Mouse (Mus musculus) embryo, embryonic 11.5 days (tissue): ENCODE measurements around the gene Sh3bp4.

ENCODE experiments used
- DNase-seq: peaks from one replicate; pipeline ENCODE4 v3.0.0-alpha.2; 2012; ENCODE audit warnings: low read depth, low spot score

Sh3bp4 gene

GRCm38 (mm10) chr1:89070103-89070700 is at the start of gene Sh3bp4:
Gene Sh3bp4 (plus strand): TSS chr1:89070415.
- DNase-seq: peak; percentile 97

DNA sequence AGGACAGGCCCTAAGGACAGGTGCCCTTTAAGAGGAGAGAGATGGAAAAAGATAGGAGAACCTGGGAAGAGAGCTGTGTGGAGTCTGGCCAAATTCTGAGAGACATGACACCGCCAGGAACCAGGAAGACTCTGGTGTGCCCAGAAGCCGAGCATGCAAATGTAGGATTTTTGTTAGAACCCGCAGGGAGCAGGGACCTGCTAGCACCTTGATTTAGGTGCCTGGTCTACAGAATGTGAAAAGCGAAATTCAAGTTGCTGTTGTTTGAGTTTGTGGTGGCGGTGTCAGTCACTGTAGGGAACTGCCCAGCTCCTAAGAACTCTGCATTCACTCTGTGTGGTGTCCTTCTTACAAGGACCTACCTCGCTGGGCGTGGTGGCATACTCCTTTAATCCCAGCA is 47.2 kb upstream of the Sh3bp4 start:
- DNase-seq: no peak

DNA sequence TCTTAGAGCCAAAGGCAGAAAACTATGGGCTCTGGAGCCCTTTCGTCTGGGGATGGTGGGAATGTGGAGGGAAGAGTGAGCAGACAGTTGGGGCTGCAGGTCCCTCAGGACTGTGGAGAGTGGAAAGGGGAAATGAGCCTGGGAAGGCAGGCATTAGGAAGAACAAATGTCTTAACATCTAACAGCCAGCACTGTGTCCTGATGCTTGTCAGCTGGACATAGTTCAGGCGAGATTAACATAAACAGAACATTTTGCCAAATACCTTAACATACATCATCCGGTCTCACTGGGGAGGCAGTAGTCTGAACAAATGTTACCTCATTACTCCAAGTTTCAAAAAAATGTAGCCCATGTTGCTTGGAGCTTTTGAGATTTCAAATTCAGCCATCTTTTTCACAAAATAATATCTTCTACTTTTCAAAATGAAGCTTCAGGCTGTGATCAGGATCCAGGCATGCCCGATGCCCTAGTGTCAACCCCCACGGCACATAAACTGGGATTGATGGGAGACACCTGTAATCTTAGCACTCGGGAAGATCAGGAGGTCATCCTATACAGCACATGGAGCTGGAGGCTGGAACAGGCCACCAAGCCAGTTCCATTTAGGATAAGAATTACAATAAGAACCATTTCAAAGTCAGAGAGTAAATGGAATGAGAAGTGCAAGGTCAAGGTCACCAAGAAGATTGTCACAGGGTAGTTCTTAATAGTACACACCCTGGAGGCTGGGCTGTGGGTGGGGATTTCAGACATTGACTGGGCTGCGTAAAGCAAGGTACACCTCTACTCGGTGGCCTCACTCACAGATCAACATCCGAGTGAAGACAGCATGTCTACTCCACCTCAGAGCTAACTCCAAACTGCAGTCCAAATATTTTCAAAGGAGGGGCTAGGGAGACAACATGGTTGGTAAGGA is 45.3 kb upstream of the Sh3bp4 start:
- DNase-seq: no peak

DNA sequence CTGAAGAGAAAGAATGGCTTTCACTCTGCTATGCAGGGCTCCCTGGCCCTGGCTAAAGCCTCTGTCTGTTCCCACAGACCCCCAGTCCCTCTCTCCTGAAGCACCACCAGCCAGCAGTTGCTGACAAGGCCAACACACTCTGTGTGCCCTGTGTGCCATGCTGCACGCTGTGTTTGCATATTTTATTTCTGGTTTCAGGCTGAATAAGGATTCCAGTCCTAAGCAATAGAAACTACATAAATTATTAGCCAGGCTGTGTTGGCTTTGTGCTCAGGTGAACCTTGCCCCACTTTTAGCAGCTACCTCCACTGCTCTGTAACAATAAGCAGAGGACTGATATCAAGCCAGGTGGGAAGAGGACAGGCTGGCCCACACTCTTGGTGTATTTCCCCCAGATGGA is 44.2 kb upstream of the Sh3bp4 start:
- DNase-seq: no peak

DNA sequence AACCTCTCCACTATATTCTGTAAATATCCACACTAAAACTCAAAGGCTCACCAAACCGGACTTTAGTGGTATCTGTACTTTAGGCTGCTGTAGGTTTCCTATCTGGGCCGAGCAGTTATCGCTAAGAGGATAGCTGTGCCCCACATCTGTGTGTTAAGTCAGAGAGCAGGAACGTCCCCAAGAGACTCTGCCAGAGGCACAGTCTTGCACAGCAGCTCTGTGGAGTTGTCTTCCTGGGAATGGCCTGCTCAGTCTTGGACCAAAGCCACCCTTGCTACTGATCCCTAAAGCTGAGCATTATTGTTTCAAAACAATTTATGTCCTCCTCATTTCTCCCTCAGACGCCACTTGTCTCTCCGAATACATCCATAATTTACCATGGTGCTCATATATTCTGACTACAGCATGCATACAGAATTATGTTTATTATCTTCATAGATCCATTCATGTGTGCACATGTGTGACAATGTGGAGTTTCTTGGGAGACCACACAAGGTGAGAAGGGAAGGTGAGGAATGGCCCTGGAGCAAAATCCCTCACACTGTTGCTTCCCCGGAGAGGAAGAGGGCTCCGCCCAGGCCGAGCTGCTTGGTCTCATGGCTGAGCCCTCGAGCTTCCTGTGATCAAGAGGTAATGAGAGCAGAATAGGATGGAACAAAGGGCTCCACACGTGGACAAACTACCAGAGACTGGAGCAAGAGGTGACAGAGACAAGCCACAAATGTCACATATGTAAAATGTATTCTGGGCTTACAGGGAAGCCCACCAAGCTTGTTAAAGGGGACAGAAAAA is 40.9 kb upstream of the Sh3bp4 start:
- no peak for DNase-seq

DNA sequence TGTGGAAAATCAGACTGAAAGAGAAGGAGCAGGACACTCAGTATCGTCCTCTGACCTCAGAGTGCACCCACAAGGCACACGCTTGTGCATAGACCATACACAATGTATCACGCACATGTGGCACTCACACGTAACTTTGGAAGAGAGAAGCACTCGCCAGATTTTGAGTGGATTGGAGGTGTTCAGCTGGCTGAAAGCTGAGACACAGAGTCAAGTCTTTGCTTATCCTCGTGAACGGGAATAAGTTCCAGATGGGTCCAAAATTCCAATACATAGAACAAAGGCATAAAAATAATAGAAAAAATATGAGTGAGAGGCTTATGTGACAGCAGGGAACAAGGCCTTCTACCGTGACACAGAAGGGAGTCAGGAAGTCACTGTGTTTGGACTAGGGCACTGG is 36.6 kb upstream of the Sh3bp4 start:
- no peak for DNase-seq

- DNase-seq: no peak
These were observed 36.2 kb upstream of the Sh3bp4 start for GRCm38 (mm10) chr1:89034061-89034460.

GRCm38 (mm10) chr1:89035115-89035514 is 35.1 kb upstream of the Sh3bp4 start:
- DNase-seq: no peak

- no peak for DNase-seq
These were observed 30.4 kb upstream of the Sh3bp4 start for GRCm38 (mm10) chr1:89039836-89040235.

DNA sequence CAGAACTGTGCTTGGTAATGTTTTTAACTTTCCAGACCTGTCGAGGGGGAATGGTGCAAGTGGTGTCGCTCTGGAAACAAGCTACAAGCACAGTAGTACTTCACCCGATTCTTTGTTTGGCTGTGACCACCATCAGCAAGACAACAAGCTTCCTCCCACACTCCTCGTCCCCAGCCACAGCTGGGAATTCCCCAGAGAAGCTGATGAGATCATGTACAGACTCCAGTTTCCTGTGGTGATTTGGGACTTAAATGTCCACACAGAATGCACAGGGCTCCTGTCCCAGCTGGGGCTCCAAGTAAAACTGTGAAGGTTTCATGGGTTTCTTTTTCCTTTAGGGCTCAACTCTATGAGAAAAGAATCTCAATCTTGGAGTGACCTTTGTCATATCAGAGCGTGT is 28.9 kb upstream of the Sh3bp4 start:
- DNase-seq: no peak

DNA sequence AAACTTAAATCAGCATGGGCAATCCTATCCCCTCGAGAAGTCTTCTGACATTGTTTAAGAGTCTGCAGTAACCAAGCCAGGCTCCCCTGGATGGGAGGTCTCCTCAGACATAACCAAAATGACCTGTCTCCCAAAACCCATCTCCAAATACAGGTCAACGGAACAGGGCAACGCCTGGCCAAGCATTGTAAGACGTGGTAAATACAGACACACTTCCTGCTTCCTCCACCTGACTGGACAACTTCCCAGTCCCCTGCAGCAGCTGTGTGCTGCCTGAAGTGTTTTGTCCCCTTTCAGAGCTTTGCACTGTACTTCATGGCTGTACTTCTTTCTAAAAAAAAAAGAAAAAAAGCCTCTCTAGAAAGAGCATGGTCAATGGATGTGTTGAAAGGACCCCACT is 28.1 kb upstream of the Sh3bp4 start:
- no peak for DNase-seq

DNA sequence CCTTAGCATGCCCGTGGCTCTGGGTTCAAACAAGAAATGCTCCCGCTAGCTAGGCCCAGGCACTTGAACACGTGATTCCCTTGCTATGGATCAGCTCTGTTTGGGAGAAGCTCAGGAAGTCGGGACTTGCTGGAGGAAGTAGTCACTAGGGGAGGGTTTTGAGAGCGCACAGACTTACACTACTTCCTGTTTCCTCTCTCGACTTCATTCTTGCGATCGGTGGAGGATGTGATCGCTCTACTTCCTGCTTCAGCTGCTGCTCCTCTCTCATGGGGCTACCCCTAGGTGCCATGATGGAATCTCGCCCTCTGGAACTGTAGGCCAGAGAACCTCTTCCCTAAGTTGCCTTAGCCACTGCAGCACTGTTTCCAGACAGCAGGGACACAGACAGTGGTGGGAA is 27.3 kb upstream of the Sh3bp4 start:
- DNase-seq: no peak

GRCm38 (mm10) chr1:89045403-89045802 is 24.8 kb upstream of the Sh3bp4 start:
- DNase-seq: no peak

DNA sequence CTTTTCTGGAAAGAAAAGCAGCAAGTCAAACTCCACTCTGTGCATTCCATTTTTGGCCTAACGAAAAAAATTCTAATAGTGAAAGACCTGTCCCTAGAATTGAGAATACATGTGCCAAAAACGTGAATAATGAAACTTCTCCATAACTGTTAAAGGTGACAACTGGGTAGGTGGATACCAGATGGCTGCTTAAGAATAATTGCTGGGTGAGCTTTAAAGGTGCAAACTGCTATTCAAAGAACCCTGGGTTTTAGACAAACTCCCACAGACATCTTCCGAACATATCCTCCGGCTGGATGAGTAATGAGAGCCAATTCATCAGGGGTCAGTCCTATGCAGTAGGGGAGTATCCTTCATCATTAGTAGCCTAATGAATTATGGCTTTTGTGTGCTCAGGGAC is 20.7 kb upstream of the Sh3bp4 start:
- no peak for DNase-seq

DNA sequence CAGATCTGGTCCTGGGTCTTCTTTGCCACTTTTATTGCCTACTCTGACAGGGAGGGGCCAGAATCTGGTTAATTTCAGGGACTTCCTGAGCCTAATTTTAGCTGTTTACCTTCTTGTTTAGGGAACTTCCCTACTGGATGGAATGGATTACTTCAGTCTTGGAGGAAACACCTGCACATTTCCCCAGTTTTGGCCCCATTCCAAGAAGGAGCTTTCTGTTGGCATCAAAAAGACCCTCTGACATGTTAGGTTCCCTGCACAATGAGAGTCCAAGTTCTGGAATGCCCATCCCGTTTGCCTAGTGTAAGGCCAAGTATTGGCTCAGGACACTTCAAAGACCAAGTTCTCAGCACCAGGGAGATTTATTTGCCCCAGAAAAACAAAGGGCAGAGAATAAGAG is 14.0 kb upstream of the Sh3bp4 start:
- no peak for DNase-seq

GRCm38 (mm10) chr1:89057430-89057829 is 12.8 kb upstream of the Sh3bp4 start:
- no peak for DNase-seq

GRCm38 (mm10) chr1:89058011-89058410 is 12.2 kb upstream of the Sh3bp4 start:
- no peak for DNase-seq

DNA sequence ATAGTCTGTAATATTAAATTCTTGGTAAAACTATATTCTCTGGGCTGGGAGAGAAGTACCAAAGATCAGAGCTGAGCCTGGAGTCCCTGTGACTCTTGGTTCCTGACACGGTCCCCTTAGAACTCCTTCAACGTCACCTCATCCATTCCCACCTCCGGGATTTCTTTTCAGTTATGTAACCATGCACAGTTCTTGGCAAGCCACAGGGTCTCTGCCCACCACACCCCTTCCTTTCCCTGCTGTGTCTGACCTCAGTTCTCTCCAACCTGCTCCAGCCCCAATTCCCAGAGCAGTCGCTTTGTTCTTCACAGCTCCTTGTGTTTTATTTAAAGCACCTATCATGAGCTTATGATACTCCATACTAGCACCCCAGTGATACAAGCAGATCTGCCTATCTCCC is 7.2 kb upstream of the Sh3bp4 start:
- no peak for DNase-seq

GRCm38 (mm10) chr1:89063800-89064199 is 6.4 kb upstream of the Sh3bp4 start:
- no peak for DNase-seq

GRCm38 (mm10) chr1:89068812-89069211 is 1.4 kb upstream of the Sh3bp4 start:
- DNase-seq: no peak

DNA sequence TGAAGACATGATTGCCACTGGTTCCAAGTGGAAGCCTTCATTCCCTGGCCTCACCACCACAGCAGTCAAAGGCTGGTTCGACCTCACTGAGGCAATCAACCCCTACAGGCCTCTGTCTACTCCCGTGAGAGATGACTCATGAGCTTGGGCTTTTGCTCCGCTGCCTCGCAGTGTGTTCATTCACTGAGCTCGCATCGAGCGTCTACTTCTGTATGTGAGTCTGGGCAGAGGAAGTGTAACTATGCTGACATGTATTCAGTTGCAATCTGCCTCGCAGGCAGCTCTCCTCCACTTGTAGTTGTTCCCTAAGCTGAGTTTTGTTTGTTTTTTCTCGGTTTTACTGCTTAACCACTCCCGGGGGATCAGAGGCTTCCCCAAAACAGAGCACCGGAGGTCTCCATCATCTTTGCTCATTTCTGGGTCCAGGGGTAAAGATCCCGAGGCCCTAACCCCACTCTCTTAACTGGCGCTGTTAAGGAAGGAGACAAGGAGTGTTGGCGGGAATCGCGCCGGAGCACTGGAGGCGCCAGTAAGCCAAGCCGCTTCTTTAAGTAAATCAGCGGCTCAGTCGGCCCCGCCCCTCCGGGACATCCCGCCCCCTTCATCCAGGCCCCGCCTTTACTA is 624 bp upstream of the Sh3bp4 start:
- DNase-seq: no peak

GRCm38 (mm10) chr1:89070871-89071361 is 701 bp downstream of the Sh3bp4 start:
- no peak for DNase-seq
